Mouse (Mus musculus): Measurements from ENCODE around the gene Skil. TPM values are rescaled to one million over a fixed set of nuclear protein-coding genes. Genes with fewer than 3 reads are reported as not detected.

Skil gene
- polyA plus RNA-seq, 1 experiment from 2014 or later, result 29.9 TPM

GRCm38 (mm10) chr3:31079450-31079849, 15.4 kb upstream of the Skil start:
- Histone ChIP-seq H3K27ac (ENCODE audit: low read length) (no peak overlapping the region), H3K4me2 (ENCODE audit: low read length) (no peak overlapping the region), H3K9me3 (replicated peaks; ENCODE audit: control insufficient read depth, low read length, poor library complexity, severe bottlenecking) (no peaks in the 10 kb centered on the region), H3K4me3 (ENCODE audit: low read depth, low read length) (no peak overlapping the region), H3K36me3 (ENCODE audit: control insufficient read depth, insufficient read depth, low read length) (no peaks in the 10 kb centered on the region), H3K27me3 (ENCODE audit: control insufficient read depth, insufficient read depth, low read depth, low read length) (no peaks in the 10 kb centered on the region), H3K4me1 (ENCODE audit: control insufficient read depth, insufficient read depth, low read length) (peaks cover 4% of the 10 kb centered on the region; the same call in 1 of the 2 replicates), H3K9ac (ENCODE audit: low read depth, low read length) (no peak overlapping the region)
- ATAC-seq, result no peak
- 80% methylated on average over 10 of the region's 10 CpGs for WGBS

- H3K27me3 ChIP-seq (ENCODE audit: control insufficient read depth, insufficient read depth, low read depth, low read length), result no peaks in the 10 kb centered on the region
- no peak overlapping the region for H3K9ac ChIP-seq (ENCODE audit: low read depth, low read length)
- 86% methylated on average over 10 of the region's 10 CpGs for WGBS
- no peaks in the 10 kb centered on the region for H3K9me3 ChIP-seq (replicated peaks; ENCODE audit: control insufficient read depth, low read length, poor library complexity, severe bottlenecking)
- no peak overlapping the region for H3K4me3 ChIP-seq (ENCODE audit: low read depth, low read length)
- no peak for ATAC-seq
- no peak overlapping the region for H3K27ac ChIP-seq (ENCODE audit: low read length)
- H3K4me2 ChIP-seq (ENCODE audit: low read length), result no peak overlapping the region
- peaks cover 4% of the 10 kb centered on the region; the same call in 1 of the 2 replicates for H3K4me1 ChIP-seq (ENCODE audit: control insufficient read depth, insufficient read depth, low read length)
- H3K36me3 ChIP-seq (ENCODE audit: control insufficient read depth, insufficient read depth, low read length), result no peaks in the 10 kb centered on the region
Measured at GRCm38 (mm10) chr3:31080791-31081502, 13.9 kb upstream of the Skil start.

GRCm38 (mm10) chr3:31082838-31083506, 11.9 kb upstream of the Skil start:
- Histone ChIP-seq H3K4me2 (ENCODE audit: low read length) (no peak overlapping the region), H3K36me3 (ENCODE audit: control insufficient read depth, insufficient read depth, low read length) (no peaks in the 10 kb centered on the region), H3K27ac (ENCODE audit: low read length) (no peak overlapping the region), H3K27me3 (ENCODE audit: control insufficient read depth, insufficient read depth, low read depth, low read length) (no peaks in the 10 kb centered on the region), H3K4me1 (ENCODE audit: control insufficient read depth, insufficient read depth, low read length) (peaks cover 4% of the 10 kb centered on the region; the same call in 1 of the 2 replicates), H3K9me3 (replicated peaks; ENCODE audit: control insufficient read depth, low read length, poor library complexity, severe bottlenecking) (no peaks in the 10 kb centered on the region), H3K9ac (ENCODE audit: low read depth, low read length) (no peak overlapping the region), H3K4me3 (ENCODE audit: low read depth, low read length) (no peak overlapping the region)
- 89% methylated on average over 12 of the region's 13 CpGs for WGBS
- ATAC-seq, result no peak

GRCm38 (mm10) chr3:31083507-31084245, 11.2 kb upstream of the Skil start:
- Histone ChIP-seq H3K4me2 (ENCODE audit: low read length) (no peak overlapping the region), H3K9me3 (replicated peaks; ENCODE audit: control insufficient read depth, low read length, poor library complexity, severe bottlenecking) (no peaks in the 10 kb centered on the region), H3K4me3 (ENCODE audit: low read depth, low read length) (no peak overlapping the region), H3K9ac (ENCODE audit: low read depth, low read length) (no peak overlapping the region), H3K27ac (ENCODE audit: low read length) (no peak overlapping the region), H3K27me3 (ENCODE audit: control insufficient read depth, insufficient read depth, low read depth, low read length) (no peaks in the 10 kb centered on the region), H3K4me1 (ENCODE audit: control insufficient read depth, insufficient read depth, low read length) (peaks cover 4% of the 10 kb centered on the region; the same call in 1 of the 2 replicates), H3K36me3 (ENCODE audit: control insufficient read depth, insufficient read depth, low read length) (no peaks in the 10 kb centered on the region)
- WGBS, result 54% methylated on average over 12 of the region's 12 CpGs
- ATAC-seq, result no peak

GRCm38 (mm10) chr3:31085000-31085399, 9.9 kb upstream of the Skil start:
- Histone ChIP-seq H3K4me2 (ENCODE audit: low read length) (no peak overlapping the region), H3K27ac (ENCODE audit: low read length) (no peak overlapping the region), H3K4me1 (ENCODE audit: control insufficient read depth, insufficient read depth, low read length) (peaks cover 4% of the 10 kb centered on the region; the same call in 1 of the 2 replicates), H3K4me3 (ENCODE audit: low read depth, low read length) (no peak overlapping the region), H3K27me3 (ENCODE audit: control insufficient read depth, insufficient read depth, low read depth, low read length) (no peaks in the 10 kb centered on the region), H3K36me3 (ENCODE audit: control insufficient read depth, insufficient read depth, low read length) (no peaks in the 10 kb centered on the region), H3K9ac (ENCODE audit: low read depth, low read length) (no peak overlapping the region), H3K9me3 (replicated peaks; ENCODE audit: control insufficient read depth, low read length, poor library complexity, severe bottlenecking) (no peaks in the 10 kb centered on the region)
- WGBS, result 90% methylated on average over 3 of the region's 3 CpGs
- ATAC-seq, result no peak

GRCm38 (mm10) chr3:31088789-31089775, 5.8 kb upstream of the Skil start:
- Histone ChIP-seq H3K4me2 (ENCODE audit: low read length) (no peak overlapping the region), H3K27ac (ENCODE audit: low read length) (no peak overlapping the region), H3K36me3 (ENCODE audit: control insufficient read depth, insufficient read depth, low read length) (no peaks in the 10 kb centered on the region), H3K9me3 (replicated peaks; ENCODE audit: control insufficient read depth, low read length, poor library complexity, severe bottlenecking) (no peaks in the 10 kb centered on the region), H3K4me1 (ENCODE audit: control insufficient read depth, insufficient read depth, low read length) (peaks cover 10% of the 10 kb centered on the region), H3K4me3 (ENCODE audit: low read depth, low read length) (no peak overlapping the region), H3K27me3 (ENCODE audit: control insufficient read depth, insufficient read depth, low read depth, low read length) (no peaks in the 10 kb centered on the region), H3K9ac (ENCODE audit: low read depth, low read length) (no peak overlapping the region)
- ATAC-seq, result no peak
- WGBS, result 33% methylated on average over 9 of the region's 10 CpGs

GRCm38 (mm10) chr3:31089956-31090355, 4.9 kb upstream of the Skil start:
- H3K4me3 ChIP-seq (ENCODE audit: low read depth, low read length), result no peak overlapping the region
- no peak overlapping the region for H3K4me2 ChIP-seq (ENCODE audit: low read length)
- no peaks in the 10 kb centered on the region for H3K9me3 ChIP-seq (replicated peaks; ENCODE audit: control insufficient read depth, low read length, poor library complexity, severe bottlenecking)
- ATAC-seq, result no peak
- H3K27me3 ChIP-seq (ENCODE audit: control insufficient read depth, insufficient read depth, low read depth, low read length), result no peaks in the 10 kb centered on the region
- no peak overlapping the region for H3K27ac ChIP-seq (ENCODE audit: low read length)
- H3K4me1 ChIP-seq (ENCODE audit: control insufficient read depth, insufficient read depth, low read length), result peaks cover 10% of the 10 kb centered on the region
- H3K36me3 ChIP-seq (ENCODE audit: control insufficient read depth, insufficient read depth, low read length), result no peaks in the 10 kb centered on the region
- WGBS, result 73% methylated on average over 7 of the region's 7 CpGs
- H3K9ac ChIP-seq (ENCODE audit: low read depth, low read length), result no peak overlapping the region

GRCm38 (mm10) chr3:31093196-31093595, 1.7 kb upstream of the Skil start:
- Histone ChIP-seq H3K4me1 (ENCODE audit: control insufficient read depth, insufficient read depth, low read length) (peaks cover 28% of the 10 kb centered on the region), H3K4me3 (ENCODE audit: low read depth, low read length) (peak overlapping the region; percentile 99), H3K36me3 (ENCODE audit: control insufficient read depth, insufficient read depth, low read length) (0 out of 2 replicates have a peak, but pooled peaks cover 2% of the 10 kb centered on the region), H3K27me3 (ENCODE audit: control insufficient read depth, insufficient read depth, low read depth, low read length) (no peaks in the 10 kb centered on the region), H3K9ac (ENCODE audit: low read depth, low read length) (peak overlapping the region; percentile 96), H3K4me2 (ENCODE audit: low read length) (peak overlapping the region; percentile 83), H3K27ac (ENCODE audit: low read length) (peak overlapping the region; percentile 99), H3K9me3 (replicated peaks; ENCODE audit: control insufficient read depth, low read length, poor library complexity, severe bottlenecking) (no peaks in the 10 kb centered on the region)
- peak; percentile 43 for ATAC-seq
- WGBS, result under 1% methylated on average over 13 of the region's 13 CpGs

All from midbrain, embryonic 16.5 days (tissue).